8 mouse cellular contexts compared by ENCODE assay signal in genomic region chr11:107027431-107028274, GRCm38 (mm10). TPM values are rescaled to one million over a fixed set of nuclear protein-coding genes. Genes with fewer than 3 reads are reported as not detected.
A peak's percentile ranks its signal among the peaks of the same experiment; 100 is the strongest.
DNase-seq lines count a peak whose midpoint lies in the region; ATAC-seq and TF ChIP-seq lines count a peak whose summit lies in the region.

No protein-coding gene starts in this region.

- WGBS in heart, embryonic 12.5 days: 4% methylated on average over 107 of the region's 107 CpGs
- under 1% methylated on average over 106 of the region's 107 CpGs for WGBS in kidney, postnatal 0 days
- under 1% methylated on average over 107 of the region's 107 CpGs for WGBS in liver, embryonic 14.5 days (ENCODE audit: insufficient replicate concordance)
- 1% methylated on average over 107 of the region's 107 CpGs for WGBS in neural tube, embryonic 13.5 days

- peak; percentile 84 for DNase-seq in CH12.LX (ENCODE audit: extremely low read depth)
- peak; percentile 81 for DNase-seq in brain, embryonic 18.5 days (ENCODE audit: low read depth, low spot score)
- peak; percentile 92 for DNase-seq in kidney, postnatal 0 days (ENCODE audit: low spot score)
- DNase-seq in liver, embryonic 14.5 days (ENCODE audit: low read depth in 3 of 3, low spot score in 3 of 3): peak; percentile 69 to 72 (median 71)
- peak; percentile 61 for DNase-seq in telencephalon, adult 2 months (ENCODE audit: low read depth, low spot score)

- no peak for TF ChIP-seq RAD21 in CH12.LX (IDR thresholded peaks at IDR 0.05; ENCODE audit: low read depth, low read length)

- peak overlapping the region; percentile 66 to 83 (median 72) for H3K4me3 ChIP-seq in CH12.LX (replicated peaks in 1 of 3; ENCODE audit: low read depth in 2 of 3, low read length in 2 of 3, poor library complexity in 1 of 3)
- H3K4me3 ChIP-seq in erythroblast, embryonic 14.5 days (replicated peaks): peak overlapping the region; percentile 77
- peak overlapping the region; percentile 82 for H3K4me3 ChIP-seq in heart, embryonic 12.5 days
- peak overlapping the region; percentile 59 for H3K4me3 ChIP-seq in kidney, postnatal 0 days (replicated peaks; ENCODE audit: low read depth, low read length)
- peak overlapping the region; percentile 59 to 63 for H3K4me3 ChIP-seq in liver, embryonic 14.5 days (ENCODE audit: insufficient read depth in 1 of 2, low read depth in 2 of 2, low read length in 2 of 2)
- H3K4me3 ChIP-seq in neural tube, embryonic 13.5 days: peak overlapping the region; percentile 61

- peak; percentile 90 for ATAC-seq in heart, embryonic 12.5 days (ENCODE audit: insufficient number of reproducible peaks, low FRiP score)
- ATAC-seq in kidney, postnatal 0 days (replicated peaks; ENCODE audit: low FRiP score, low read depth): peak; percentile 87
- ATAC-seq in liver, embryonic 14.5 days (ENCODE audit: insufficient read depth): peak; percentile 93
- ATAC-seq in neural tube, embryonic 13.5 days (ENCODE audit: low read depth): peak; percentile 87

- no peak for TF ChIP-seq CTCF in CH12.LX (conservative IDR thresholded peaks at IDR 0.05 in 1 of 2, IDR thresholded peaks at IDR 0.05 in 1 of 2; ENCODE audit: low read depth in 2 of 2, low read length in 2 of 2)
- TF ChIP-seq CTCF in kidney, postnatal 0 days (IDR thresholded peaks at IDR 0.05; ENCODE audit: low read depth): no peak
- TF ChIP-seq CTCF in liver, embryonic 14.5 days (IDR thresholded peaks at IDR 0.05; ENCODE audit: low read depth): no peak

- TF ChIP-seq EP300 in CH12.LX (IDR thresholded peaks at IDR 0.05; ENCODE audit: low read length): no peak
- no peak for TF ChIP-seq EP300 in liver, embryonic 14.5 days (IDR thresholded peaks at IDR 0.05; ENCODE audit: low read depth)

- peak overlapping the region; percentile 97 for H3K4me2 ChIP-seq in CH12.LX (ENCODE audit: insufficient read depth, low read depth, poor library complexity, severe bottlenecking)
- H3K4me2 ChIP-seq in heart, embryonic 12.5 days: peak overlapping the region; percentile 99
- peak overlapping the region; percentile 92 for H3K4me2 ChIP-seq in kidney, postnatal 0 days (ENCODE audit: low read length)
- peak overlapping the region; percentile 71 for H3K4me2 ChIP-seq in liver, embryonic 14.5 days (ENCODE audit: low read depth)
- peak overlapping the region; percentile 89 for H3K4me2 ChIP-seq in neural tube, embryonic 13.5 days

- peaks cover 25% of the 10 kb centered on the region for H3K27me3 ChIP-seq in CH12.LX (replicated peaks)
- peaks cover 75% of the 10 kb centered on the region for H3K27me3 ChIP-seq in erythroblast, embryonic 14.5 days (ENCODE audit: control insufficient read depth)
- peaks cover 9% of the 10 kb centered on the region for H3K27me3 ChIP-seq in heart, embryonic 12.5 days (replicated peaks)
- no peaks in the 10 kb centered on the region for H3K27me3 ChIP-seq in kidney, postnatal 0 days (ENCODE audit: insufficient read depth, low read length)
- H3K27me3 ChIP-seq in liver, embryonic 14.5 days (ENCODE audit: control insufficient read depth, insufficient read depth, low read length): peaks cover 33% of the 10 kb centered on the region
- H3K27me3 ChIP-seq in neural tube, embryonic 13.5 days: no peaks in the 10 kb centered on the region

- H3K9ac ChIP-seq in CH12.LX (ENCODE audit: insufficient read depth, low read depth): peak overlapping the region; percentile 77
- peak overlapping the region; percentile 84 for H3K9ac ChIP-seq in heart, embryonic 12.5 days
- H3K9ac ChIP-seq in kidney, postnatal 0 days (ENCODE audit: low read depth, low read length): peak overlapping the region; percentile 74
- peak overlapping the region; percentile 66 for H3K9ac ChIP-seq in liver, embryonic 14.5 days (replicated peaks)
- peak overlapping the region; percentile 79 for H3K9ac ChIP-seq in neural tube, embryonic 13.5 days

- dilution Hi-C loops in CH12.LX (cut with MboI; ENCODE audit: extremely low pct_ligation_motif_present, extremely low pct_unique_long_range_greater_than_20kb, low sequenced_read_pairs): no loop called here

- no peaks in the 10 kb centered on the region for H3K9me3 ChIP-seq in CH12.LX (replicated peaks; ENCODE audit: low read length)
- peaks cover 4% of the 10 kb centered on the region; the same call in 1 of the 2 replicates for H3K9me3 ChIP-seq in erythroblast, embryonic 14.5 days (ENCODE audit: control insufficient read depth, low read length)
- no peaks in the 10 kb centered on the region for H3K9me3 ChIP-seq in heart, embryonic 12.5 days (replicated peaks)
- H3K9me3 ChIP-seq in kidney, postnatal 0 days (replicated peaks; ENCODE audit: low read length): no peaks in the 10 kb centered on the region
- no peaks in the 10 kb centered on the region for H3K9me3 ChIP-seq in liver, embryonic 14.5 days (ENCODE audit: control insufficient read depth, low read length)
- H3K9me3 ChIP-seq in neural tube, embryonic 13.5 days: no peaks in the 10 kb centered on the region

- H3K36me3 ChIP-seq in CH12.LX (replicated peaks in 1 of 2; ENCODE audit: control insufficient read depth in 1 of 2, insufficient read depth in 1 of 2, low read length in 1 of 2): peaks cover 0 to 6% of the 10 kb centered on the region in 2 experiments
- no peaks in the 10 kb centered on the region for H3K36me3 ChIP-seq in erythroblast, embryonic 14.5 days (ENCODE audit: control insufficient read depth)
- peaks cover 4% of the 10 kb centered on the region; the same call in 1 of the 2 replicates for H3K36me3 ChIP-seq in heart, embryonic 12.5 days
- no peaks in the 10 kb centered on the region for H3K36me3 ChIP-seq in kidney, postnatal 0 days (ENCODE audit: insufficient read depth, low read length)
- H3K36me3 ChIP-seq in liver, embryonic 14.5 days (replicated peaks; ENCODE audit: control insufficient read depth, insufficient read depth, low read depth): no peaks in the 10 kb centered on the region
- H3K36me3 ChIP-seq in neural tube, embryonic 13.5 days: no peaks in the 10 kb centered on the region

- peak overlapping the region; percentile 87 for H3K27ac ChIP-seq in CH12.LX (ENCODE audit: insufficient read depth, low read depth)
- peak overlapping the region; percentile 65 for H3K27ac ChIP-seq in heart, embryonic 12.5 days (ENCODE audit: poor library complexity, severe bottlenecking)
- H3K27ac ChIP-seq in kidney, postnatal 0 days: peak overlapping the region; percentile 87
- H3K27ac ChIP-seq in liver, embryonic 14.5 days: peak overlapping the region; percentile 28; the same call in 1 of the 2 replicates
- H3K27ac ChIP-seq in neural tube, embryonic 13.5 days (replicated peaks): peak overlapping the region; percentile 87

- in situ Hi-C loops in CH12.LX (cut with MboI; ENCODE audit: low pct_ligation_motif_present, low pct_unique_long_range_greater_than_20kb, low sequenced_read_pairs): no loop called here

- peak; percentile 86 for TF ChIP-seq POLR2A in CH12.LX (IDR thresholded peaks at IDR 0.05; ENCODE audit: low read depth, low read length)

- H3K4me1 ChIP-seq in CH12.LX (ENCODE audit: control insufficient read depth in 1 of 2, insufficient read depth in 2 of 2): peaks cover 4 to 26% of the 10 kb centered on the region in 2 experiments; a peak in 3 of 4 replicates
- H3K4me1 ChIP-seq in erythroblast, embryonic 14.5 days (ENCODE audit: control insufficient read depth): peaks cover 35% of the 10 kb centered on the region
- H3K4me1 ChIP-seq in heart, embryonic 12.5 days (replicated peaks): peaks cover 20% of the 10 kb centered on the region
- peaks cover 5% of the 10 kb centered on the region for H3K4me1 ChIP-seq in kidney, postnatal 0 days (replicated peaks; ENCODE audit: insufficient read depth, low read length)
- peaks cover 0 to 12% of the 10 kb centered on the region in 2 experiments; a peak in 2 of 4 replicates for H3K4me1 ChIP-seq in liver, embryonic 14.5 days (replicated peaks; ENCODE audit: control insufficient read depth in 2 of 2, insufficient read depth in 2 of 2, low read length in 1 of 2)
- H3K4me1 ChIP-seq in neural tube, embryonic 13.5 days (replicated peaks): peaks cover 42% of the 10 kb centered on the region

- no peaks in the 10 kb centered on the region for H3K79me2 ChIP-seq in CH12.LX (replicated peaks; ENCODE audit: control insufficient read depth, extremely low read depth, insufficient read depth, poor library complexity, severe bottlenecking)

TF ChIP-seq in CH12.LX, 34 proteins besides CTCF, POLR2A, EP300 and RAD21 (continues in another document):
- 0 out of 2 replicates have a peak, but pooled peaks have one; percentile 34 for TF ChIP-seq KAT2A (IDR thresholded peaks at IDR 0.05; ENCODE audit: insufficient replicate concordance, low read length)
- no peak for TF ChIP-seq USF2 (conservative IDR thresholded peaks at IDR 0.05; ENCODE audit: low read depth, low read length)
- TF ChIP-seq GABPA (IDR thresholded peaks at IDR 0.05; ENCODE audit: insufficient replicate concordance, low read depth, low read length): no peak
- no peak for TF ChIP-seq MAFK (IDR thresholded peaks at IDR 0.05; ENCODE audit: insufficient replicate concordance, low read length)
- 0 out of 2 replicates have a peak, but pooled peaks have one; percentile 77 for TF ChIP-seq E2F4 (IDR thresholded peaks at IDR 0.05; ENCODE audit: insufficient replicate concordance, low read depth, low read length)
- TF ChIP-seq NELFE (IDR thresholded peaks at IDR 0.05; ENCODE audit: low read depth, low read length): peak; percentile 66; the same call in 1 of the 2 replicates
- TF ChIP-seq NRF1 (IDR thresholded peaks at IDR 0.05; ENCODE audit: low read depth, low read length): peak; percentile 78

RNA-seq across cellular contexts. Expression of gene 1810010H24Rik, which starts 2.2 kb away (rescaled TPM):
- total RNA-seq in CH12.LX (2012; rRNA removed) (0.29 and 1.1 TPM in 2 replicates), CH12.LX (2014; rRNA removed) (0.82 and 1.7 TPM in 2 replicates)
- 0.53 and 0.83 TPM in 2 replicates for polyA plus RNA-seq in CH12.LX (2012; ENCODE audit: insufficient read length, low read depth)
- polyA plus RNA-seq in erythroblast, embryonic 14.5 days (2012): not detected in 2 replicates
- polyA plus RNA-seq in heart, embryonic 12.5 days (2016; fragmentation: Nextera tagmentation; extraction: Ambion mirVana): 1.1 and 2.2 TPM in 2 replicates
- polyA plus RNA-seq in kidney, postnatal 0 days (2015; fragmentation: Nextera tagmentation; extraction: Ambion mirVana): 4.2 and 5.1 TPM in 2 replicates
- polyA plus RNA-seq in liver, embryonic 14.5 days (2012; rRNA removed): 1.8 and 1.9 TPM in 2 replicates
- 2.6 and 3.9 TPM in 2 replicates for polyA plus RNA-seq in liver, embryonic 14.5 days (2014; fragmentation: Nextera tagmentation; extraction: Ambion mirVana)
- polyA plus RNA-seq in neural tube, embryonic 13.5 days (2015; fragmentation: Nextera tagmentation; extraction: Ambion mirVana): 6.6 TPM in 2 replicates

RNA-seq across cellular contexts. Expression of gene Kpna2, which starts 28.3 kb away (rescaled TPM):
- total RNA-seq in CH12.LX (2012; rRNA removed) (327 and 495 TPM in 2 replicates), CH12.LX (2014; rRNA removed) (734 and 759 TPM in 2 replicates)
- 536 and 582 TPM in 2 replicates for polyA plus RNA-seq in CH12.LX (2012; ENCODE audit: insufficient read length, low read depth)
- 0.83 and 1.5 TPM in 2 replicates for polyA plus RNA-seq in erythroblast, embryonic 14.5 days (2012)
- 301 and 321 TPM in 2 replicates for polyA plus RNA-seq in heart, embryonic 12.5 days (2016; fragmentation: Nextera tagmentation; extraction: Ambion mirVana)
- 157 and 170 TPM in 2 replicates for polyA plus RNA-seq in kidney, postnatal 0 days (2015; fragmentation: Nextera tagmentation; extraction: Ambion mirVana)
- polyA plus RNA-seq in liver, embryonic 14.5 days (2012; rRNA removed): 133 and 158 TPM in 2 replicates
- polyA plus RNA-seq in liver, embryonic 14.5 days (2014; fragmentation: Nextera tagmentation; extraction: Ambion mirVana): 277 and 283 TPM in 2 replicates
- polyA plus RNA-seq in neural tube, embryonic 13.5 days (2015; fragmentation: Nextera tagmentation; extraction: Ambion mirVana): 165 and 181 TPM in 2 replicates

Comparison
In these comparisons a context has a peak if more than half of its experiments do, and no peak if none do; other contexts are left out.
1. Peak in every context shown above with its lines: DNase-seq, ATAC-seq, H3K4me3 ChIP-seq and H3K27ac ChIP-seq.
2. H3K27ac ChIP-seq: peak in every context shown above with its lines; median percentile 87 in CH12.LX; 87 in kidney, postnatal 0 days; 87 in neural tube, embryonic 13.5 days; 65 in heart, embryonic 12.5 days; 28 in liver, embryonic 14.5 days.
3. RNA of gene Kpna2, which starts 28.3 kb away (polyA plus RNA-seq): 536 to 582 TPM in CH12.LX, 301 to 321 TPM in heart, embryonic 12.5 days, 133 to 283 TPM in liver, embryonic 14.5 days, 165 to 181 TPM in neural tube, embryonic 13.5 days and 157 to 170 TPM in kidney, postnatal 0 days; 0.83 to 1.5 TPM in erythroblast, embryonic 14.5 days; every median in the first group is over 10 times any median in the second.